Mouse (Mus musculus): ENCODE measurements around the gene Arid3c.
"Not testable (repeated sequence)": the region's sequence is repeated elsewhere in the genome, so short reads cannot be mapped to it uniquely, and the experiment has no call there.

The Arid3c gene

GRCm38 (mm10) chr4:41704651-41705050 is 26.3 kb downstream of the Arid3c start:
- DNase-seq: no peak

DNA sequence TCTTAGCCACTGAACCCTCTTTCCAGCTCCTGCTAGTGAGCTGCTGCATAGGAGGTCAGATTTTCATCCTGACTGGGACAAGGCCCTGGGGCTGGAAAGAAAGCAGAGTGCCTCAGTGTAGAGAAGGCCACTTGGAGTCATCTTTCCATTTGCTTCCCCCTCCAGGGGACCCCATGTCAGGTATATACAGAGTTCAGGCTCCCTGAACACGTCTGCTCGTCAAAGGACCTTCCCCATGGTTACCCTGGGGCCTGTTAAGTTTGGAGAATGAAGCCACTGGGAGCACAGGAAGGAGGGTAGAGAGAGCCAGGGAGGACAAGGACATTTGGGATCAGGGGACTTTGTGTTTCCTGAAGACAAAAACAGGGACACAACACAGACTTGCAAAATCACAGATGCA is 28.7 kb downstream of the Arid3c start:
- DNase-seq: not testable (repeated sequence)

DNA sequence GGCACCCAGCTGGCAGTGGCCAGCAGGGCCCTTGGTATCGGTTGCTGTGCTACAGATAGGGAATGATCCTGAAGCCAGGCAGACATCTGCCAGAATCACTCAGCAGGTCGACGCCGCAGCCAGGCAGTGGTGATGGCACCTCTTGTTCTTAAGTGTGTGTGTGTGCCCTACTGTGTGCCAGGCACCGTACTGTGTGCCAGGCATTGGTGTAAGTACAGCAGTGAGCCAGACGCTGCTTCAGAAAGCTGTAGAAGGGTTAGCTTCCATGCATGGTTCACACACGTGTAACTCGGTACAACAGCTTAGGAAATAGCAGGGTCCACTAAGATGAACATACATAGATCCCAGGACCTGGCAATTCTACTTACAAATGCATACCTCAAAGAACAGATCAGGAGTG is 30.7 kb downstream of the Arid3c start:
- DNase-seq: not testable (repeated sequence)

DNA sequence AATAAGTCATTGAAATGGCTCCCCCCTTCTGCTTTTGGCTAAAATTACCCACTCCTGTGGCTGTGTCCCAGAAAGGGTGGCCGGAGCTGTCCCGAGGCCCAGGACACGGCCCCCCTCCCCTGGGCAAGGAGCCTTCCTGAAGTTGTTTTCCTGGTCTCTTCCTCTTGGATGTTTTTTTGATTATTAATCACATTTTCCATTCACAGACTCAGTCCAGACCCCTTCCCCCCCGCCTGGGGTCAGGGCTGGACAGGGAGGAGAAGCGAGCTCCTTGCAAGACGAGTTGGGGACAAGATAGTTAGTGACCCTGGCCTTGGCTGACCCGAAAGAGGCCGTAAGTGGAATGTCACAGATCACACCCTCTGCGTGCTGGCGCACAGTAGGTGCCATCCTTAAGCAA is 31.2 kb downstream of the Arid3c start, which contains the start of gene Il11ra1:
TSS of gene Il11ra1 (plus strand) at position 207 of the 400 bp plus-strand sequence.
- DNase-seq: not testable (repeated sequence)

DNA sequence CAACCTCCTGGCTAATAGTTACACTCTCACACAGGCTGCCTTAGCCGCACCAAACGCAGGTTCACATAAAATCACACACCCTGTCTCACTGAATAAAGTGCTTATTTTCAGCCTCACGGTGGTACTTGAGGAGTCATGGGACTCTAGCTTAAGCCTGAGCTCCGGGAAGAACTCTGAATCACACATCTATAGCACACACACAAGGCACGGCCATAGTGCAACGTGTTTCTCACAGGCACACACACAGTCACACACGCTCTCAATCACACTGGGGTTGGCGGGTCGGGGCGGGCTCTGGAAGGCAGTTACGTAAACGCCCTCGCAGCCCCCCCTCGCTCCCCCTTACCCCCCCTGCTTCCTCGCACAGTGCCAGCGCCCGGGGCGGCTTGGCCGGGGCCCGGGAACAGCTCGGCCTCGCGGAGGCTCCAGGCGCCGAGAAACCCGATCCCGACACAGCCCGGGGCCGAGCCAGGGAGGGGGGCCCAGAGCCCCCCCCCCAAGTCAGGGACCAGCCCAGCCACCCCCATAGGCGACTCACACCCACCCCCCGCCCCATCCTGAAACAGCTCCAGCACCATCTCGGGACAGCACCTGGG is 32.4 kb downstream of the Arid3c start:
- not testable (repeated sequence) for DNase-seq

- DNase-seq: peak in 1 of 2 experiments; percentile 40
These were observed 33.8 kb downstream of the Arid3c start, which contains the start of gene Cntfr for GRCm38 (mm10) chr4:41696930-41697841. Cntfr (minus strand) TSS chr4:41697089.

- DNase-seq: not testable (repeated sequence)
These were observed 34.5 kb downstream of the Arid3c start for GRCm38 (mm10) chr4:41696452-41696851.

- not testable (repeated sequence) for DNase-seq
These were observed 35.1 kb downstream of the Arid3c start for GRCm38 (mm10) chr4:41695800-41696199.

DNA sequence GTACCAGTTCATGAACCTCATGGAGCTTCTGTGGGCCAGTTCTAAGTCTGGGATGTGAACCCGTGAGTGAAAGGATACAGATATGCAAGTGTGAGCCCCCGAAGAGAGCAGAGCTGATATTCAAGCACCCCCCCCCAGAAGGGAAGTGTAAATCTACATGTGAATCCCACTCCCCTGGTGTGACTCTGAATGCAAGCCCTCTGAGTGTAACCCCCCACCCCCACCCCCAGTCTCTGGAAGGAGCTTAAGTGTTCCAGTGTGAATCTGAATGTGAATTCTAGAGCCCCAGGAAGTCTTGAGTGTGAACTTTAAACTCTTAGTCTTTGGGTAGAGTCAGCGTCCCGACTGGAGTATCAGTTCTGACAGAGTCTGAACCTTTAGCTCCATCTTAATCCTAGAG is 37.4 kb downstream of the Arid3c start:
- not testable (repeated sequence) for DNase-seq

DNA sequence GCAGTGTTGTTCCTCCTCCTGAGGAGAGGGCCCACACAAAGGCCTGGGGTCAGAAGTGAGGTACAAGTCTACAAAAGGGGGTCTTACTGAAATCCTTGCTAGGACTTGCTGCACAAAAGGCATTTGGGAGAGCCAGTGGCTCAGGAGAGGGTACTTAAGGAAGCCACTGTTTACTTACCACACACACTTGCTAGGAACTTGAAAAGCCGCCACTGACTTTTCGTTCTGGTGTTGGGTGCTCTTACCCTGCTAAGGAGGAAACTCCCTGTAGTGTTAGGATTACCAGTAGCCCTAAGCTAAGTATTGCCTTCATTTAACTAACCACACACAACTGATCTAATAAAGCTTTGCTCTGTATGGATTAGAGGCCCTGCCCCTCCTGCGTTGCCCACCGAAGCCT is 40.9 kb downstream of the Arid3c start:
- not testable (repeated sequence) for DNase-seq

DNA sequence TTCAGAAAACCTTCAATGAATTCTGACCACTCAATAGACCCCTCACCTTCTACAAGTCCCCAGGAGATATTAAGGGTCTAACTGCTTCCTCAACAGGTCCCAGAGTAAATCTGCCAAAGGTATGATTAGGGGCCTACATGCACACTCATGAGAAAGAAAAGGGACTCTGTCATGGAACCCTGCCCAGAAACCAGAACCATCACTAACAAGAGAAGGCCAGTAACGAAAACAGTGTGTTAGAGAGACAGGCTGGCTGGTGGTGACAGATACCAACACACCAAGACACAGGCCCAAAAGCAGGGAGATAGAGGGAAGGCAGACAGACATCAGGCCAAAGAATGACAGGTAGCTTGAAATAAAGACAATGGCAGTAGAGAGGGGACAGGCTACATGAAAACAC is 42.4 kb downstream of the Arid3c start:
- DNase-seq: not testable (repeated sequence)

GRCm38 (mm10) chr4:41685882-41686492 is 45.0 kb downstream of the Arid3c start:
- not testable (repeated sequence) for DNase-seq

DNA sequence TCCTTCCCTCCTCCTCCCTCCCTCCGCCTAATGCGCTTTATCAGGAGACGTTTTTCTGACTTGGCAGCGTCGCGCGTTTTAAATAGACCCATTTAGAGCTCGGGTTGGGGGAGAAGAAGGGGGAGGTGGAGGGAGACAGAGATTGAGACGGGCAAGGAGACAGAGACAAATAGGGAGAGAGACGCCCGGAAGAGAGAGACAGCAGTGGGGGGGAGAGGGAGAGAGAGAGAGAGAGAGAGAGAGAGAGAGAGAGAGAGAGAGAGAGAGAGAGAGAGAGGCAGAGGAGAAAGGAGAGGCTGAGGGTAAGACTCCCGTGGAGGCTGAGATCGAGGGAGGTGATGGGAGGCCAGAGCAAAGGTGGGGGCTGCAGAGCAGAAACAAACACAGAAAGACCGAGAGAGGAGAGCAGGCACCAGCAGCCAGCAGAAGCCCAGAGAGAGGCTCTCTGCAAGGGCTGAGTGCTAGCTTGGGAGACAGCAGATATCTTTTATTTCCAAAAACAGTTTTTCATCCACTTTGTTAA is 46.0 kb downstream of the Arid3c start:
- DNase-seq: not testable (repeated sequence)

DNA sequence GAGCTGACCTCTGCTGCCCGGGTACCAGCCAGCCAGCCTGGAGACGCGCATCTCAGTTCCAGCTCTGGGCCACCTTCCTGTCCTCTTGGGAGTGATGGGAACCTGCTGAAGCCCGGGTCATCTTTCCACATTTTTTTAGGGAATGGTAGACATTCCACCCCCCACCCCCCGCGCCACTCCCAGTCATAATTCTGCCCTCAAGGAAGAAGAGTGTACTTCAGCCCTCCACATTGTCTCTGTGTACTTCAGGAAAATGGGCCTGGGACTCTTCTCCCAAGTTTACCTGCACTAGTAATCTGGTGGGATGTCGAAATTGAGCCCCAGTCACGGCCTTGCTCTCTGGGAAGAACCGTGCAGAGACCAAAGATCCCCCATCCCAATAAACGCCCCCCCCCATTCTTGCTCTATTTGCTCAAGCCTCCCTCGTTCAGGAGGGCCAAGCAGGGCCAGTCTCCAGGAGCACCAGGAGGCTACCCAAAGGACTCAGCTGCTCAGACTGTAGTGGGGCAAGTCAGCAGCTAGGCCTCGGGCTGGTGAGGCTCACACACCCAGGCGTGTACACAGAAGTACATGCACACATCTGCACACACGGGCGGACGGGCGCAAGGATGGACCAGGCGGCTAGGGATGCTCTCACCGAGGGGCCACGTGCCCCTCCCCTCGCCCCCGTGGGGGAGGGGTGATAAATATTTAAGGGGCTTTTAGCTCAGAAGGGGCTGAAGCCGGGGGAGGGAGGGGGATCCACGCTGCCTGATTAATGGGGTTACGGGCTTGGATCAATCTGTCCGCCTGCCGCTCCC is 46.6 kb downstream of the Arid3c start:
- not testable (repeated sequence) for DNase-seq

GRCm38 (mm10) chr4:41683303-41683702 is 47.6 kb downstream of the Arid3c start:
- DNase-seq: not testable (repeated sequence)

GRCm38 (mm10) chr4:41682789-41683188 is 48.2 kb downstream of the Arid3c start:
- no peak for DNase-seq

DNA sequence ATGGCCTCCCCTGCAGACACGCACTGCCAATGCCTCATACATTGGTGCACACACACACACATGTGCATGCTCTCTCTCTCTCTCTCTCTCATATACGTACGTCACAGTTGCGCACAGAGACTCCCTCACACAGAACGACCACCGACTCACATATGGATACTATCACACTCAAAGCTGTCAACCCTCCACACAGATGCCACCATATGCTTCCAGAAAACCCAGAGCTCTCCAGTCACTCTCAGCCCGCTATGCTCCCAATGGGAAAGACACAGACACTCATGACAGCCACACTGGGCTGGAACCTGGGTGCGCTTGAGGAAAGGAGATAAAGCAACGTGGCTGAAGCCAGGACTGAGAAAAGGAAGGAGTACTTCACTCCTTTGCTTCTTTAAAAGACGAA is 49.0 kb downstream of the Arid3c start:
- DNase-seq: no peak

DNA sequence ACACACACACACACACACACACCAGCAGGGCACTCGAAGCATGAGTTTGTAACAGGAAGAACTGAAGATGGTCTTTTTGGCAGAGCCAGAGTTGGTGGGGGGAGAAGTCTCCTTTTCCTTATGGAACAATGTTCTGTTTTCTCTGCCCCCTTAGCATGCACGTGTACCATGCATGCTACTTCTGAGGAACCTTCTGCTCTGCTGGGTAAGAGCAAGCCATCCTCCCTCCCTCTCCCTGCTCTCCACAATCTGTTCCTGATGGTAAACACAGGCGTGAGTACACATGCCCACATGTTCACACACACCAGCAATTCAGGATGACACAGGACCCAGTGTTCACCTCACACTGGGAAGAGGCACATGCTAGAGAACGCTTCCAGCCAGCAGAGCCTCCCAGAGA is 49.8 kb downstream of the Arid3c start:
- no peak for DNase-seq

DNA sequence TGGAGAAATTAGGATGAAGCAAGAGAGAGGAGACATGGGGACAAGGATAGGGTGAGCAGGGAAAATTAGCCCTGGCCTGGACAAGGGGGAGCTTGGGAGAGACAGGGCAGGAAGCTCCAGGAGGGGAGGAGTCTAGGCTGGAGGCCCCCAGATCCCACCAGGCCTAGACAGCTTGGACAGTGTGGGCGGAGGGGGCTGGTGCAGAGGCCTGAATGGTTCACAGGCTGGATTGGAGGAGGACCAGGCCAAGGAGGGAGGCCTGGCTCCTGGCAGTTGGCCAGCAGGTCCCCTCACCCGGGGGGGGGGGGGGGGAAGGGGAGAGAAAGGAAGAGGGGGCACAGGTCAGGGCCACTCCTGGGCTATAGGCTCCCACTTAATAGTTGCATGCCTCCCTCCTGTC is 51.7 kb downstream of the Arid3c start:
- no peak for DNase-seq

GRCm38 (mm10) chr4:41678863-41679262 is 52.1 kb downstream of the Arid3c start:
- DNase-seq: no peak

DNA sequence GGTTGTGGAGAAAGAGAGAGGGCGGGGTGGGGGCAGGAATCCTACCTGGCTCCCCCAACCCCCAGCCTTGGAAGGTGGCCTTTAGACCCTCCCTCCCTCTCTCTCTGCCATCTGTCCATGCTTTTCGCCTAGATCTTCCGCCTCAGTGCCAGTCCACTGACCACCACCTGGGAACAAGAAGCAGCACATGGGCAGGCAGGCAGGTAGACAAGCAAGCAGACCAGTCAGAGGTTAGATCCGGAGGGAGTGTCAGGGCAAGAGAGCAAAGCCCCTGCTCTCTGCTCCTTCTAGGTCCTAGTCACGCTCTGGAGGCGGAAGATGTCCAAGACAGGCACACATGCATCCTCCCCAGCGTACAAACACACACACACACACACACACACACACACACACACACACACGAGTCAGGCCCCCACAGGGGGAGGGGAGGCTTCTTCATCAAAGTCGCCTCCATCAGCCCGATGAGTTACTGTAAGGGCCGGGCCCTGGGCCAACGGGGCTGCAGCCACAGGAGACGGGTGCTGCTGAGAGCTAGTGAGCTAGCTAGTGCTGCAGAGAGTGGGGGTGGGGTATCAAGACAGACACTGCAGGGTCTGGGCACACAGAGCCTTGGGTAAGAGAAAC is 53.8 kb downstream of the Arid3c start:
- DNase-seq: no peak

Measured in thymus, adult 18-20 months (tissue).